Mouse (Mus musculus) lung, postnatal 0 days (tissue): ENCODE data around the gene Enox1. TPM values are rescaled to one million over a fixed set of nuclear protein-coding genes. Genes with fewer than 3 reads are reported as not detected.
A peak's percentile ranks its signal among the peaks of the same experiment; 100 is the strongest.

Source experiments
- ATAC-seq: fragments of 200-750 bp; cut with Nextera tagmentation; 2 replicates; pipeline ENCODE4 v1.8.0; 2017; ENCODE audit warnings: moderate library complexity
- DNase-seq: peaks from one replicate; pipeline ENCODE4 v3.0.0-alpha.2; 2016; ENCODE audit warnings: low spot score
- H3K27ac ChIP-seq: fragments of 300-500 bp; sonication (generic); 2 replicates; pipeline ENCODE4 v1.5.1; 2014; ENCODE audit warnings: antibody characterized with exemption, mild to moderate bottlenecking, low read length, mixed read lengths
- H3K27me3 ChIP-seq: fragments of 300-500 bp; sonication (generic); replicated peaks from 2 replicates; pipeline ENCODE4 v1.6.1; 2014; ENCODE audit warnings: low read length, mixed read lengths; ENCODE audit not compliant: insufficient read depth
- H3K36me3 ChIP-seq: fragments of 300-500 bp; sonication (generic); 2 replicates; pipeline ENCODE4 v1.6.1; 2014; ENCODE audit warnings: low read length, mixed read lengths; ENCODE audit not compliant: insufficient read depth
- H3K4me1 ChIP-seq: fragments of 300-500 bp; sonication (generic); 2 replicates; pipeline ENCODE4 v1.6.1; 2014; ENCODE audit warnings: antibody characterized with exemption, low read depth, low read length, mixed read lengths; ENCODE audit not compliant: insufficient read depth
- H3K4me2 ChIP-seq: fragments of 300-500 bp; sonication (generic); replicated peaks from 2 replicates; pipeline ENCODE4 v1.6.1; 2014; ENCODE audit warnings: low read depth, mild to moderate bottlenecking, low read length, moderate library complexity, mixed read lengths
- H3K4me3 ChIP-seq: fragments of 300-500 bp; sonication (generic); 2 replicates; pipeline ENCODE4 v1.5.1; 2014; ENCODE audit warnings: low read depth, low read length
- H3K9ac ChIP-seq: fragments of 300-500 bp; sonication (generic); replicated peaks from 2 replicates; pipeline ENCODE4 v1.6.1; 2014; ENCODE audit warnings: low read depth, mild to moderate bottlenecking
- H3K9me3 ChIP-seq: fragments of 300-500 bp; sonication (generic); 2 replicates; pipeline ENCODE4 v1.6.1; 2016; ENCODE audit warnings: low read length, mixed read lengths
- CTCF ChIP-seq: IDR thresholded peaks from 2 replicates; pipeline ENCODE4 v1.5.1; 2016; ENCODE audit warnings: antibody characterized with exemption, mild to moderate bottlenecking
- EP300 ChIP-seq: IDR thresholded peaks from 2 replicates; pipeline ENCODE4 v1.6.1; 2016; ENCODE audit warnings: antibody characterized with exemption, mild to moderate bottlenecking, control low read depth
- WGBS: fragments of 180-500 bp; shearing (Covaris S2); extraction: QIAGEN DNeasy Blood & Tissue Kit; methylation state at CpG from one replicate; pipeline ENCODE4 v1.1.7; 2014; 5-methylcytosine and 5-hydroxymethylcytosine counted together
- polyA plus RNA-seq: library from polyadenylated mRNA; unstranded; fragments of >200 nt; fragmentation: Nextera tagmentation; extraction: Ambion mirVana; gene quantifications from 2 replicates; pipeline ENCODE4 v1.2.1, GENCODE M21; 2015

The Enox1 gene
- polyA plus RNA-seq, 1 experiment from 2014 or later = 1.5 TPM

DNA sequence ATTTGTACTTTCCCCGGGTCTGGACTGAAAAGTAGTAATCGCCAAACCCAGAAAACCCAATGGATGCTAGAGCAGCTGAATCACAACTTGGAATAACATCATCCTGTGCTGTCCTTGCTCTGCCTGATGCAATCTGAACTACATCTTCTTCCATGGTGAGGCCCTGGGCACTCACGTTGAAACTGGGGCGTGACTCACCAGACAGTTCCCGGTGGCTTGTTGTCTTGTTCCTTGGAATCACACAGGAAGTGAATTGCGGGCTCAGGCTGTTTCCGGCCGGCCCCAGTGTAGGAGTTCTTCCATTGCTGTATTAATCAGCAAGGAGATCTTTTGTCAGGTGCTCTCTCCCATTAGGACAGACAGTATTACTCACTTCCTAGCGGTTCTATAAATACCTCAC lies 266.6 kb downstream of the Enox1 start:
- ATAC-seq (no peak), DNase-seq (no peak)
- Histone ChIP-seq H3K9me3 (no peaks in the 10 kb centered on the region), H3K9ac (no peak overlapping the region), H3K27me3 (no peaks in the 10 kb centered on the region), H3K4me3 (no peak overlapping the region), H3K27ac (no peak overlapping the region), H3K4me1 (no peaks in the 10 kb centered on the region), H3K36me3 (no peaks in the 10 kb centered on the region), H3K4me2 (no peak overlapping the region)
- WGBS = 63% methylated on average over 9 of the region's 9 CpGs
- TF ChIP-seq CTCF (no peak), EP300 (no peak; the same call in 1 of the 2 replicates)

DNA sequence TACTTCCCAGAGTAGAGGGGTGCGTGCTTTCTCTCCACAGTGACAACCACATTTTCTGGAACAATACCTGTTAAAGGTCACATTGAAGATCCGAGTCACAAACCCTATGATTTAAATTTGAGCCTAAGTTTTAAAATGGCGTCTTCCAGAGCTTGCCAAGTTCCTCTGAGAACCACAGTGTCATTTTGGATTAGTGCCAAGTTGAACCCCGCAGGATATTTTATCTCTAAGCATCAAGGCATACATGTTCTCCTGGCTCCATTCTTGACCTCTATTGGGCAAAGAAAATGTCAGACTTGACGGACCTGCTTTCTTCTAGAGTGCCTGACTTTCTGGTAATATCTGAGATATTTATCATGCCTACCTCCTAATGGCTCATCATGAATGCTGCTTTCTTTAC lies 282.9 kb downstream of the Enox1 start:
- H3K27me3 ChIP-seq = no peaks in the 10 kb centered on the region
- ATAC-seq (no peak), DNase-seq (no peak)
- H3K9me3 ChIP-seq = no peaks in the 10 kb centered on the region
- no peaks in the 10 kb centered on the region for H3K36me3 ChIP-seq
- 59% methylated on average over 5 of the region's 5 CpGs for WGBS
- H3K9ac ChIP-seq = no peak overlapping the region
- no peak overlapping the region for H3K4me3 ChIP-seq
- H3K4me2 ChIP-seq = no peak overlapping the region
- H3K27ac ChIP-seq = no peak overlapping the region
- H3K4me1 ChIP-seq = no peaks in the 10 kb centered on the region
- TF ChIP-seq CTCF = no peak
- no peak for TF ChIP-seq EP300

DNA sequence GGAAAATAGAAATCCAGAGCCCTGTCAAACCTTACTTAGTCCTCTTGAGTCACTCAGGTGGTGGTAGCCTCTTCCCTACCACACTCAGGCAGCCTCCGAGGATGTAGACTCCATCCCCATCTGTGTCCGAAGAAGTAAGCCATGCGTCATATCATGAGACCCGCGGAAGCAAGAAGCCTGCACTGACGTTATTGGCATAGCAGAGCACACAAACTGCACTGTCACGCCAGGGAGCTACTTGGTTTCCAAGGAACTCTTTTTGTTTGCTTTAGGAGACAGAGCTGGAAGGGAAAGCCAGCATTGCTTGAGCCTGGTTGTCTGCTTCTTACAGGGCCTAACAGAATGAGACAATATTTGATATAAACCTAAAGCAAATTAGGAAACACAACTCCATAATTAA lies 284.2 kb downstream of the Enox1 start:
- Histone ChIP-seq H3K27me3 (no peaks in the 10 kb centered on the region), H3K27ac (no peak overlapping the region), H3K9me3 (no peaks in the 10 kb centered on the region), H3K4me1 (no peaks in the 10 kb centered on the region), H3K4me2 (no peak overlapping the region), H3K36me3 (no peaks in the 10 kb centered on the region), H3K4me3 (no peak overlapping the region), H3K9ac (no peak overlapping the region)
- TF ChIP-seq EP300 (no peak), CTCF (no peak)
- ATAC-seq (no peak), DNase-seq (peak; percentile 13)
- WGBS = 65% methylated on average over 7 of the region's 7 CpGs

DNA sequence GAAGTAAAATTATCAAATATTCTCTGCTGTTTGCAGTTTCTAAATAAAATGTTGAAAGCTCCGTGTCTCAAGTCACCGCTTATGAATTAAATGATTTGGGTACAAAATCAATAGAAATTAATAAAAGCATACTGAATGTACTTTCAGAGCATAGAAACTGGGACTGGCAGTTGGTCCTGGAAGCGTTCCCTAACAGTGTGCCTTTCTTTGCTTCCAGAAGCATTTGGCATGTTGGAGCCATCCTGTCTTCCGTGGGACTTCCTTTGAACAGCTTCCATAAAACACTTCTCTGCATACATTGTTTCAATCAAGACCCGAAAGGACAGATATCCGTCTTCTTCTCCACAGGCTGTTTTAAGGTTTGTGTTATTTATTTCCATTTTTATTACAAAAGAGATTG lies 285.0 kb downstream of the Enox1 start:
- Histone ChIP-seq H3K9me3 (no peaks in the 10 kb centered on the region), H3K36me3 (no peaks in the 10 kb centered on the region), H3K27ac (no peak overlapping the region), H3K4me1 (no peaks in the 10 kb centered on the region), H3K27me3 (no peaks in the 10 kb centered on the region), H3K4me3 (no peak overlapping the region), H3K4me2 (no peak overlapping the region), H3K9ac (no peak overlapping the region)
- 78% methylated on average over 6 of the region's 6 CpGs for WGBS
- ATAC-seq = no peak
- no peak for TF ChIP-seq CTCF
- no peak for TF ChIP-seq EP300
- no peak for DNase-seq

DNA sequence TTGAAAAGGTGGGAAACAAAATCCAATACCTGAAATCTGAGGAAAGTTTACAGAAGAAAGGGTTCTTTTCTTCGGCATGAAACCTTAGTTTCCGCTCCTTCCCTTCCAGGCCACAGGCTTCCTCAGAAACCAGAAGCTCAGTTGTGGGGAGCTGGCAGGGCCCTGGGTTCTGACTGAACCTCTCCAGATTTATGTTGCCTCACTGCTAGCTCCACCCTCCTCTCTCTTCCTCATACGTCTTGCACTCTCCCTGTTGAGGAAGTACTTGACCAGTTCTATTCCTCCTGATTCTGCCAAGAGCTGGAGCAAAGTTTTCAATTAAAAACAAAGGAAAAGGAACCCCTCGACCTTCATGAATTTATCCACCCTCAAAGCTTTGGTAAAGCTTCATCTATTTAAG lies 291.4 kb downstream of the Enox1 start:
- ATAC-seq (peak; percentile 77), DNase-seq (peak; percentile 80)
- Histone ChIP-seq H3K4me2 (no peak overlapping the region), H3K9ac (no peak overlapping the region), H3K4me1 (no peaks in the 10 kb centered on the region), H3K27ac (no peak overlapping the region), H3K36me3 (no peaks in the 10 kb centered on the region), H3K4me3 (no peak overlapping the region), H3K9me3 (no peaks in the 10 kb centered on the region), H3K27me3 (no peaks in the 10 kb centered on the region)
- TF ChIP-seq CTCF = no peak
- TF ChIP-seq EP300 = no peak
- 46% methylated on average over 4 of the region's 4 CpGs for WGBS

DNA sequence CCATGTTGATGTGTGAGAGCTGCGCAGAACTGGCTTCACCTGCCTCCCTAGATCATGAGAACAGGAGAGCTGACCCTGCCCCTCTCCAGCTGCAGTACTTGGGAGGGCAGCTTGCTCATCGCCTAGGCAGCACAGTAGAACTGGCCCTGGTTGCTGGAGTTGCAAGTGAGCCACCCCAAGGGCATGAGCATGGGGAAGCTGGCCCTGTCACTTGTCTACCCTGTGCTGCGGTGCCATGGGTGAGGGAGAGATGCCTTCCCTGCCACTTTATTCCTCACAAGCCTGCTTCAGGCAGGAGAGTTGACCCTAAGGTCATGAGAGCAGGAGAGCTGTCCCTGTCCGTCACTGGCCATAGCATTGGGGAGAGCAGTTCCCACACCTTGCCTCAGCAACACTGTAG lies 295.4 kb downstream of the Enox1 start:
- 81% methylated on average over 4 of the region's 4 CpGs for WGBS
- no peak overlapping the region for H3K27ac ChIP-seq
- no peak overlapping the region for H3K4me2 ChIP-seq
- H3K27me3 ChIP-seq = no peaks in the 10 kb centered on the region
- H3K36me3 ChIP-seq = no peaks in the 10 kb centered on the region
- no peak overlapping the region for H3K4me3 ChIP-seq
- TF ChIP-seq EP300 (no peak), CTCF (no peak)
- no peaks in the 10 kb centered on the region for H3K4me1 ChIP-seq
- no peaks in the 10 kb centered on the region for H3K9me3 ChIP-seq
- no peak for DNase-seq
- ATAC-seq = no peak
- H3K9ac ChIP-seq = no peak overlapping the region

DNA sequence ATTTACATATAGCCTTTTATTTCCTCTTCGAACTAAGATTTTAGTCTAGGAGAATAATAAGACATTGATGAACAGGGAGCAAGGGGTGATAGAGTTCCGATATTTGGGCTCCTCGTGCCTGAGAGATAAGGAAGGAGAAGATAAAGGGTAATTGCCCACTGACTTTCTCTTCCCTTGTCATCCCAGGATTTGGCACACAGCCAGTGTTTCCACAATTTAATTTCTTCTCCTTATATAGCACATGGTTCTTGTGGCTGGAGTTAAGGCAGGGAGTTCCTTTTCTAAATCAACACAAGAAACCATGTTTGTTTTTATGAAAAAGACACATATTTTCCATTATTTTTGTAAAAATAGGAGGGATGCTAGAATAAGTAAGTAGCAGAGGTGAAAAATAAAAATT lies 299.5 kb downstream of the Enox1 start:
- DNase-seq (no peak), ATAC-seq (no peak)
- Histone ChIP-seq H3K4me1 (no peaks in the 10 kb centered on the region), H3K4me2 (no peak overlapping the region), H3K9me3 (no peaks in the 10 kb centered on the region), H3K9ac (no peak overlapping the region), H3K36me3 (no peaks in the 10 kb centered on the region), H3K27me3 (no peaks in the 10 kb centered on the region), H3K27ac (no peak overlapping the region), H3K4me3 (no peak overlapping the region)
- WGBS = 34% methylated on average over 3 of the region's 3 CpGs
- TF ChIP-seq EP300 = no peak
